Mouse (Mus musculus): ENCODE results near the gene Rnf144a. TPM values are rescaled to one million over a fixed set of nuclear protein-coding genes. Genes with fewer than 3 reads are reported as not detected.

Rnf144a gene
- polyA plus RNA-seq, 1 experiment from 2014 or later: 22.4 TPM

DNA sequence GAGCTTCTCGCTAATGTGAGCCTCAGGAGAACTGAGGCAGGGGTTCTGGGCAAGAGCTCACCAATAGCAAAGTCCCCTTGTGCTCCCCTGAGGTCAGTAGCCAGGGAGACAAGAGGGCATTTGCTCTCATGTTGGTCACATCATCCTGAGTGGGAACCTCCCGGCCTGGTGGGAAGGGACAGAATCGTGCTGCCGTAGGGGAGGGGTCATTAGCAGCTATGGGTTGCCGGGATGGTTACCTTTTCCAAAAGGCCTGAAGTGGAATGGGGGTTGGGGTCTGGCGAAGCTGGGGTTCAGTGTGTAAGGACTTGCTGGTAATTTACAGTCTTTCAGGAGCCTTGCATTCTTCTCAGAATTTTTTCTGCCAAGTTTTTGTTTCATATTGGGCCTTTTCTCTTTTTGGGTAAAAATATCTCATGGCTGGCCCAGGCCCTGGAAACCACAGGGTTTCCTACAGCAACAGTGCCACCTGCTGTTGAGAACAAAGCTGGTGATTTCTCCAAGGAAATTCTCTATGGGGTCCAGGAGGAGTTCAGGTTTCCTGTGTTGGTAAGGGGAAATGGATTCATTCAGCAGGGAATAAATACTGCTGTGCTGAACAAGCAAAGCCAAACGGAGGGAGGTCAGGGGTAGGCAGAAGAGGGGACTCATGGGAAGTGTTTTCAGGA lies 137.9 kb downstream of the Rnf144a start:
- Histone ChIP-seq H3K9me3 (ENCODE audit: control insufficient read depth, low read length) (no peaks in the 10 kb centered on the region), H3K9ac (ENCODE audit: low read length) (no peak overlapping the region), H3K4me1 (replicated peaks; ENCODE audit: control insufficient read depth, insufficient read depth, low read length) (no peaks in the 10 kb centered on the region), H3K27me3 (replicated peaks; ENCODE audit: control insufficient read depth, insufficient read depth, low read length) (no peaks in the 10 kb centered on the region), H3K4me2 (ENCODE audit: low read length) (no peak overlapping the region), H3K27ac (ENCODE audit: low read depth) (no peak overlapping the region), H3K36me3 (ENCODE audit: control insufficient read depth, insufficient read depth, low read length) (no peaks in the 10 kb centered on the region), H3K4me3 (ENCODE audit: low read depth, low read length) (no peak overlapping the region)
- ATAC-seq (replicated peaks; ENCODE audit: low FRiP score, low TSS enrichment, low read depth) (peak; percentile 66; the same call in 1 of the 2 replicates), DNase-seq (ENCODE audit: low spot score) (peak; percentile 79)
- WGBS: 51% methylated on average over 7 of the region's 7 CpGs

DNA sequence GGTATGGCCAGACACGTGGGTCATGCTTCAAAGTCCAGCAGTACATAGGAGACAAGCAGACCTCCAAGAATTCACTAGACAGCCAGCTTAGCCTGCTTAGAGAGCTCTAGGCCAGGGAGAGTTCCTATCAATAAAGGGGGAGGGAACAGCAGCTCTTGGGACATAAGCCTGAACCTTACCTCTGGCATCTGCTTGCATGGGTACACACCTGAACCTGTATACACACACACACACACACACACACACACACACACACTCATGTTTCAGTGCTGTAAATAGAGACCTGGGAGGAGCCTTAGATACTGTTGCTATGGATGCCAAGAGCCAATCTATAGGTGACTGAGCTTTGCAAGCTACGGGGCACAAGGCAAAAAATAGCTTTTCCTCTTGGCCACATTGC lies 138.5 kb downstream of the Rnf144a start:
- 65% methylated on average over 2 of the region's 2 CpGs for WGBS
- Histone ChIP-seq H3K4me2 (ENCODE audit: low read length) (no peak overlapping the region), H3K9ac (ENCODE audit: low read length) (no peak overlapping the region), H3K36me3 (ENCODE audit: control insufficient read depth, insufficient read depth, low read length) (no peaks in the 10 kb centered on the region), H3K4me1 (replicated peaks; ENCODE audit: control insufficient read depth, insufficient read depth, low read length) (no peaks in the 10 kb centered on the region), H3K27me3 (replicated peaks; ENCODE audit: control insufficient read depth, insufficient read depth, low read length) (no peaks in the 10 kb centered on the region), H3K27ac (ENCODE audit: low read depth) (no peak overlapping the region), H3K4me3 (ENCODE audit: low read depth, low read length) (no peak overlapping the region), H3K9me3 (ENCODE audit: control insufficient read depth, low read length) (no peaks in the 10 kb centered on the region)
- no peak for DNase-seq (ENCODE audit: low spot score)
- no peak for ATAC-seq (replicated peaks; ENCODE audit: low FRiP score, low TSS enrichment, low read depth)

Small RNA genes lying within 50 kb of the gene (microRNA-seq; reads per million reads assigned to microRNA genes)
- 1.4 reads per million, percentile 16 among the genes with 10 or more reads in this experiment for gene Mir6538

Other genes starting within 250 kb of the Rnf144a start
- gene Rsad2, start 41.2 kb upstream of the Rnf144a start, polyA plus RNA-seq (2014; fragmentation: Nextera tagmentation; extraction: Ambion mirVana): 1.1 and 1.8 TPM in 2 replicates
- 4.7 and 5.2 TPM in 2 replicates for gene Cmpk2, start 54.0 kb upstream of the Rnf144a start, polyA plus RNA-seq (2014; fragmentation: Nextera tagmentation; extraction: Ambion mirVana)